Mouse (Mus musculus) liver (tissue): ENCODE results near the gene Hspb9.
A peak's percentile ranks its signal among the peaks of the same experiment; 100 is the strongest.

Source experiments
- DNase-seq: peaks from one replicate; pipeline ENCODE4 v3.0.0-alpha.2; 2020; ENCODE audit warnings: mixed read lengths

Gene Hspb9

DNA sequence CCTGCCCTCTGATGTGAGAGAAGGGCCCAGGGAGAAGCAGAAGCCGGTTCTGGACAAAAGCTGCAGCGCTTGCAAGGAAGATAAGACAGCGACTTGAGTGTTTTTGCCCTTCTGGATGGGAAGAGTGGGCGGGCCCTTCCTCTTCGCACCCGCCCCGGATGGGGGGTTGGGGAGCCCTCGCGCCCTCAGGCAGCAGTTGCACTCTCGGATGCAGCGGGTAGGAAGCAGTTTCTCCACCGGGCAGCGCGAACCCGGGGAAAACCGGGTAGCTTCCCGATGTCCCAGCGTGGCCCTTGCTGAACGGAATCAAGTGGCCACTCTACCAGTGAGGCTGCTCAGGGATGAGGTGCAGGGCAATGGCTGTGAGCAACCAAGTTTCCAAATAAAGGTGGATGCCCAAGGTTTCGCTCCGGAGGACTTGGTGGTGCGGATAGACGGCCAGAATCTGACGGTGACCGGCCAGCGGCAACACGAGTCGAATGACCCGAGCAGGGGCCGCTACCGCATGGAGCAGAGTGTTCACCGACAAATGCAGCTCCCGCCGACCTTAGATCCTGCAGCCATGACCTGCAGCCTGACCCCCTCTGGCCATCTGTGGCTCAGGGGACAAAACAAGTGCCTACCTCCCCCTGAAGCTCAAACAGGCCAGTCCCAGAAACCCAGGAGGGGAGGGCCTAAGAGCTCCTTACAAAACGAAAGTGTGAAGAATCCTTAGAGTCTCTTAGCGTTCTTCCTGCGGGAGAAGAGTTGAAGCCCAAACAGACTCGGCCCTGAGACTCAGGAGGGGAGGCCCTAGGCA lies at the start of gene Hspb9:
Hspb9 (plus strand) TSS at position 116 of the 799 bp plus-strand sequence.
- peak; percentile 86 for DNase-seq

DNA sequence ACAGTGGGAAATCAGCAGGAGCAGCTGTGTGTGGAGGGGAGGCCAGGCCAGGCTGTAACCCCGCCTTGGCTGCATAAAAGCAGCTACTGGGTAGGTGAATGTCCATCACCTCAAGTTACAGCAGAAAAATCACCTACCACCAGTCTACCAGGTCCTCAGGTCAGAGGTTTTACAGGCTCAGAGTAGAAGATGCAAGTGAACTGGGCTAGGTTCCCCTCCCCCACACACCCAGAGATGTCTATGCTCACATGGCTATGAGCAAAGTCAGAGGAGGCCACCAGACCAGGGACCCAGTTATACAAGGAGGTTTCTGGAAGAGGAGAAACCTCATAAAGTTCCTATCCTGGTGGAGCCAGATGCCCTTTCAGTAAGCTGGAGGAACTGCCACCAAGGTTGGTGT lies 42.6 kb upstream of the Hspb9 start:
- no peak for DNase-seq

DNA sequence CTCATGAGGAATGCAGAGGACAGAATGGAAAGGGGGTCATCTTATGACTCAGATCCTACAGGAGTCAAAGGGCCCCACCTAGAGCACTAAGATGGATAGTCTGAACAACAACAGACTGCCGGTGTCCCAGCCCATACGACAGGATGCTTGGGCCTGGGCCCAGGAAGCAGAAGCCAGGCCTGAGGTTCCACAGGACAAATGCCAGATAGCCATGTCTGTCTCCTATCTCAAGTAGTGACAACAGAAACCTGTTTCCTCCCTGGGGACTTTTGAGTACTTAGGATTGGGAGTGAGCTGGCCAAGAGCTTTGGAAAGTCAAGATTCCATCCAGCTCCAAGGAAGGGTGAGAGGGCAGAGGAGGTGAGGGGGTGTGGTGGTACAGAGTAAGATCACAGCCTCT lies 41.7 kb upstream of the Hspb9 start:
- DNase-seq, result no peak

DNA sequence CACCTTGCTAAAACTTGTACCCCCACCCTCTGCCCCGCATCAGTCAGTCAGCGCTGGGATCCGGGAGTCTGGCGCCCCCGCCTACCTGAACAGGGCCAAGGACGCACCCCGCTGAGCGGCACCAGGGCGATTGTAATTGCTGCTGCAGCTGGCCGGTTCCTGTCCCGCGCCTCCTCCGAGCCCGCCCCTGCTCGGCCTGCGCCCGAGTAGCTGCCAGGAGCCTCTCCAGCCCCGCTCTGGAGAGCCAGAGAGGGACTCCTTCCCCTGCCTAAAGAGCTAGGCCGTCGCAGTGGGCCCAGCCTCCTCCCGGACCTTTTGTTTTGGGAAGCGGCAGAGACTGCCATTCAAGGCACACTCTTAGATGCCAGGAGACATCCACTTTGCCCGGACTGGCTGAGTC lies 40.5 kb upstream of the Hspb9 start:
- DNase-seq, result peak; percentile 12

DNA sequence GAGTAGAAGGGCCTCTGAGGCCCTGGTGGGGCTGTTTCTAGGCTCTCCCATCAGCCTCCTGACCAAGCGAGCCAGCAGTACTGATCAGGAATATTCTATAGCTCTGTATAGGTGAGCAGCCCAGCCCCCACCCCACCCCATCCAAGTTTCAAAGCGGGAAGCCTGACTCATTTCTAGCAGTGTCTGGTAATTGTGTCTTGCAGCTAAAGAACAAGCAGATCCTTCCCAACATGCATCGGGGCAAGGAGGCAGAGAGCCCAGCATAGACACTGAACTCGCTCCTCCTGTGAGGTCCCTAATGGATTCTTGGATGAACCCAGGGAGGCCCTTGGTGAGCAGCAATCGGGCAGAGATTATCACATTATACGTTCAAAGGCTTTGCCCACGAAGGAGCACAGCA lies 35.8 kb upstream of the Hspb9 start:
- no peak for DNase-seq

DNA sequence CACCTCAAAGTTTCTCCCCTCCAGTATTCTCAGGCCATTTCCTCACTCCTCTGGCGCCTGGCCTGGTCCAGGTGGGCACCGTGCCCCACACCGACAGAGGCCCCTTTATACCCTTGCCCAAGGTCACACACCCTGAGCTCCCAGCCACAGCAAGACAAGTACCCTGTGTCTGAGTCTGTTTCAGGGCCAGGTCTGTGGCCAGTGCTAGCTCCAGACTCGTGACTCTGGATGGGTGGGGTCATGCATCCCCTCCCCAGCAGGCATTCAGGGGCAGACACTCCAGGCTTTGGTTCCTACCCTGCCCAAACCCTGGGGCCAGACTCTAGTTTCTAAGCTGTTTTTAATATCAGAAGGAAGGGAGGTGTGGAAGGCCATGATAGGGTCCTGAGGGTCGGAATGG lies 31.8 kb upstream of the Hspb9 start:
- no peak for DNase-seq

DNA sequence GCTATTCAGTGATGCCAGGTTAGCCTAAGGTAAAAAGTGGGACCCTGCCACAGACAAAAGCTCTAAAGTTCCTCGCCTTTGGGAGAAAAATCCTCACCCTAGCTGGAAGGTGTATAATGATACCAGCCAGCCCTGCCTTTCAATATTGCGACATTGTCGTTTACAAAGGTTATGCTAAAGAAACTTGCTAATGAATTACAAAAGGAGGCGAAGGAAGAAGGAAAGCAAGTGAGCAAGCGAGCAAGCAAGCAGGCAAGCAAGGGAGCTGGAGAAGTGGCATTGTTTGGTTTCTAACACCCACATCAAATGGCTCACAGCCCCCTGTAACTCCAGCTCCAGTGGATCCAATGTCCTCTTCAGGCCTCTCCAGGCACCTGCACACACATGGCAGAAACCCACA lies 31.1 kb upstream of the Hspb9 start:
- DNase-seq, result no peak

DNA sequence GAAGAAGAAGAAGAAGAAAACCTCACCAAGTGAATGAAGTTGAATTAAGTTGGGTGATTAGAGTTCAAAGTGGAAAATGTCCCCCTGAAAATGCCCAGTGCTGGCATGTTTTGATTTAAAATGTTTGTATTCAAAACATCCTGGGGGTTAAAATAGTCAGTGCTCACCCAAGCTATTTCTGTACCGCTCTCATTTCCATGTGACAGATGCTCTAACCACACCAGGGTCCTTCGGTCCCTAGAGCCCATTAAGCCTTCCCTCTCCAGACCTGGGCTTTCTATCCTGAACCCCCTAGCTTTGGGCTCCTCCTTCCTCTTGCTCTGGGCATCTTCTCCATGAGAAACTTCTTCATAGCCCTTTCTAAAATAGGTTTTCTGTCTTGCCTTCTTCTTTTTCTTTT lies 29.6 kb upstream of the Hspb9 start:
- DNase-seq, result no peak

DNA sequence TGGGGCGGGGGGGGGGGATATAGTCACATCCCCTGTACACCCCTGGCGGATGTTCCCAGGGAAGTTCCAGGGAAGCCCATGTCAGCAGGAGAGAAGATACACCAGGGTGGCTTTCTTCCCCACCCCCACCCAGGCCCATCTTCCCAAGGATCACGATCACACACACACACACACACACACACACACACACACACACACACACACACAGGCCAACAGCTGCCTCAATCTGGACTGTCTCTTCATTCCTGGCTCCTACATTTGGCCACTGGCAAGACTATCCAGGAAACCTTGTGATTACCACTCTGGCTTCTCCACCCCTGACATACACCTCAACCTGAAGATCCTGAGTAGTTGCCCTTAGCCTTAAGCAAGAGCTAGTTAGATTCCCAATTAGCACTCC lies 28.3 kb upstream of the Hspb9 start:
- no peak for DNase-seq

DNA sequence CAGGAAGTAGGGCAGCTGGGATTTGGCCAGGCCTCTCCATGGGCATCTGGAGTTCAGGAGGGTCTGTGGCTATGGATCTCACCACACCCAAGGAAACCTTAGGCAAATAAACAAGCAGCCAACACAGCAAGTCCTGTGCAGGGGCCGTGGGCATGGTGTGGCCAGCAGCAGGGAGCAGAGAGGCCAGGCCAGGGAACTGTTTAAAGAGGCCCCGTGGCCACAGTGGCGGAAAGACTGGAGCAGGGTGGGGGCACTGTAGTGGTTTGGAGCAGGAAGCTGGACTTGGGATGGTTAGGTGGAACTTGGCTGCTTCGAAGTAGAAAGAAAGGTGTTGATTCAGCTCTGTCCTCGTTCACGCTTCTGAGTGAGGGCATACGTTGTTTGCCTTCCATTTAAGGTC lies 26.4 kb upstream of the Hspb9 start:
- no peak for DNase-seq

DNA sequence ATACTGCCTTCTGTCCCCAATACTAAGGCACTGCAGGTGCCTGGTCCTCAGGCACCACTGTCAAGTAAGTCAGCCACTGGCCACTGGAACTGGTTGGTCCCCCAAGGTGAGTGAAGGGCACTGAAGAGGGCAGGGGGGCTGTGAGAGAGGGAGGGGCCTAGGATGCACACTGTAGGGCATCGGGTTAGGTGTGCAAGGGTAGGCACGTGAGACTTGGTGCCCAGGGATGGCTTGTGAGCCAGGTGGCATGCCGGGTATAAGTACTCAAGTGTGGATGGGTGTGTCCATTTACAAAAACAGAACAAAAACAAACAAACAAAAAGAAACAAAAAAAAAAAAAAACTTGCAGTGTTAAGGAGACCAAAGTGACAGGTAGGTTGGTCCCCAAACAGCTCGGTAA lies 25.2 kb upstream of the Hspb9 start:
- no peak for DNase-seq

DNA sequence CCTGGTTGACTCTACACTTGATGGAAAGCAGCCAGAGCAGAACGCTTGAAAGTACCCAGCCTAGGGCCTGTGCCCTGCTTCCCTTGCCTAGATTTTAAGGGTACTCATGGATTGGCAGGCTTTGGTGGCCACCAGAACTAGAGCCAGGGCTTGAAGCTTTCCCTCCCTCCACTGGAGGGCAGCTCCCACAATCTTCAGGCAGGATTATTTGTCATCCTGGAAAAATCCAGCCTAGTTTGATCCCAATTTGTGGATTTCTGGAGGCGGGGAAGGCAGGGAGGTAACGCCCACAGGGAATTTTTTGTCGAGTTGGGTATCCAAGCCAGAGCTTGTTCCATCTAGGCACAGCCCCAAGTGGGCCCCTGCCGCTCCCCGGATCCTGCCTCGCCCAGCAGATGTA lies 23.3 kb upstream of the Hspb9 start:
- no peak for DNase-seq

DNA sequence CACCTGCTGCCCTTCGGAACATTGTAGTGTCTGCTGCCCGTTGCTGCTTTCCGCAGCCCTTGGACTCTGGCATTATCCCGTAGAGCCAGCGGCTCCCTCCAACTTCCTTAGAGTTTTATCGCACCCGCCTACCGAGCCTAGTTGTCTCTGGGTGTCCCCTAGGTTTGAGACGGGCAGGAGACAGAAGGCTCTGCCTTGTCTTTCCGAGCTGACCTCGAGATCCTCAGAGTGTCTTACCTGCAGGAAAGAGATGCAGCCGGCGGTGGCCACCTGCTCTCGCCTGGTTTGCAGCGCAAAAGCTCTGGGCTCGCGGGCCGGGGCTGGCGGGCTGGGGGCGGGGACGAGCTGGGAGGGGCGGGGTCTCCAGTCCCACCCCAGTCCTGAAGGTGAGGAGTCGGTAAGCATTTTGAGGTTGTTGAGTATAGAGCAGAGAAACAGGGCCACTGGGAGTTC lies 21.5 kb upstream of the Hspb9 start, which contains the start of gene Zfp385c:
Zfp385c (minus strand) TSS at position 292 of the 453 bp plus-strand sequence.
- no peak for DNase-seq

DNA sequence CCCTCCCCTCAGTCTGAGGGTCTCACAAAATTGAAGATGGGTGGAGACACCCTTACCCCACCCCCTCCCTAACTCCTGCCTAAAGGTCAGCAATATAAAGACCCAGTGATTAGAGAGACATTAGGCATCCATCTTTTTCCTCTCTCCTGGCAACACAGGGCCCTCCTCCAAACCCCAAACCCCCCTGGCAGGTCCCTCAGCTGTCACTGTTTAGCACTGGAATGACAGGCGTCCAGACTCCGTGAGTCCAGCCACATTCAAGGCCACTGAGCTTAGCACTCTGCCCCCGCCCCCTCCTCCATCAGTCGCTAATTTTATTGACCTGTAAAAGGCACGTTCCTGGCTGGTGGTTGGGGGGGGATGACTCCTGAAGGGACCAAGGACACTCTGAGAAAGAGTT lies 20.5 kb upstream of the Hspb9 start:
- no peak for DNase-seq

DNA sequence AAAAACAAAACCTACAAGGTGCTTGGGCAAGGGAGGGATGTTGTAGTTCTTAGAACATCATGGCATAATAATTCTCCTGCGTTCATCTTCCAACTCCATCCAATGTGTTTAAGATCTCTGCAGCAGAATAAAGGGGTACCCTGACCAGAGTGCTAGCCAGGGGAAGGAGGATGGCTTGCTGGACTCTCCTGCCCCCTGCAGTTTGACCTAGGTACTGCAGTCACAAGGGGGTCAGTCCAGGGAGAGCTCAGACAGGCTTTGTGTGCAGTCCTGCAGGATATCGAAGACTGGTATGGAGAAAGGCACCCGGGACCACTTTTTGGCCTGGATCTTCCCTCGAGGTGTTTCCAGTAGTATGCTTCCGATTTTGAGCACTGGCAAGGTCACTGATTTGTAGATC lies 18.7 kb upstream of the Hspb9 start:
- DNase-seq, result peak; percentile 71

DNA sequence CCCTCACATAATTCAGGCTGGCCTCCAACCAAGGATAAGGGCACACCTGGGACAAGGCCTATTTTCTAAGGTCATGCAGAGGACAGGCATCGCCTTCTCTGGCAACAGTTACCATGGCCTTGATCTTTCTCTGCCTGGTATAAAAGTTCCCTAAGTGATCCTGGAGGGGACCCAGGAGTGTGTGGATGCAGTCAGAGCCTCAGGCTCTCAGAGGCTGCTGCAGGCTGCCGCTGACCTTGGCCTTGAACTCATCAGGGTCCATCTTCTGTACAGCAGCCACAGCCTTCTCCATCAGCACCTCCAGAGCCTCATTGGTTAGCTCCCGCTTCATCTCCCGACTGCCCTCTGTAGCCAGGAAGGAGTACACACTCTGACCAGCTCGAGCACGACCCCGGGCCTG lies 15.7 kb upstream of the Hspb9 start:
- no peak for DNase-seq

DNA sequence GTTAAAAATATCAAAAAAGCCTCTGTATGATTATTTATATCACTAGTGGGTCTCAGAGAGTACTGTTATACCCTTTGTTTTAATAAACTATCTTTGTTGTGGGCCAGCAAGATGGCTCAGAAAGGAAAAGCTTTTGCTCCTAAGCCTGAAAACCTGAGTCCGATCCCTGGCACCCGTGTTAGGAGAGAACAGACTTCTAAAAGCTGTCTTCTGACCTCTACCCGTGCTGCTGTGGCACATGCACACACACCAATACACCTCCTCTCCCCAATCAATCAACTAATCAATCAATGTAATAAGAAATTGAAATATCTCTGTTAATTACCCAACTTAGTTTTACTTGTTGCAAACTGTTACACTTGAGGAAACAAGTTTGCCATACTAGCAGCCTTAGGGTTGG lies 12.9 kb upstream of the Hspb9 start:
- no peak for DNase-seq

DNA sequence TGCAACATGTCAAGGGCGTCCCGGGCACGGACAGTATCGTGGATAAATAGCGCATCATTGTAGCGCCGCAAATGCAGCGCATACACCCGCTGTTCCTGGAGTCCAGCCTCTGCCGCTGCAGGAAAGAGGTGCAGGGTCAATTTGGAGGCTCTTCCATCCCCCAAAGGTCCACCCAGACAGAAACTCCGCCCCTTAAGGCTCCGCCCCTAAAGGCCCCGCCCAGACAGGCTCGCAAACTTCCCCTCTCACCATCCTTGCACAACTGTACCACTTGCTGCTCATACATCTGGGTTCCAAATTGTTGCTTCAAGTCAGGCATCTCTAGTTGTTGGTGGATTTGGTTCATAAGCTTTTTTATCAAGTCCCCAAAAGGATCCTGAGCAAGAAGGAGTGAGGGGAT lies 12.3 kb upstream of the Hspb9 start:
- peak; percentile 84 for DNase-seq

DNA sequence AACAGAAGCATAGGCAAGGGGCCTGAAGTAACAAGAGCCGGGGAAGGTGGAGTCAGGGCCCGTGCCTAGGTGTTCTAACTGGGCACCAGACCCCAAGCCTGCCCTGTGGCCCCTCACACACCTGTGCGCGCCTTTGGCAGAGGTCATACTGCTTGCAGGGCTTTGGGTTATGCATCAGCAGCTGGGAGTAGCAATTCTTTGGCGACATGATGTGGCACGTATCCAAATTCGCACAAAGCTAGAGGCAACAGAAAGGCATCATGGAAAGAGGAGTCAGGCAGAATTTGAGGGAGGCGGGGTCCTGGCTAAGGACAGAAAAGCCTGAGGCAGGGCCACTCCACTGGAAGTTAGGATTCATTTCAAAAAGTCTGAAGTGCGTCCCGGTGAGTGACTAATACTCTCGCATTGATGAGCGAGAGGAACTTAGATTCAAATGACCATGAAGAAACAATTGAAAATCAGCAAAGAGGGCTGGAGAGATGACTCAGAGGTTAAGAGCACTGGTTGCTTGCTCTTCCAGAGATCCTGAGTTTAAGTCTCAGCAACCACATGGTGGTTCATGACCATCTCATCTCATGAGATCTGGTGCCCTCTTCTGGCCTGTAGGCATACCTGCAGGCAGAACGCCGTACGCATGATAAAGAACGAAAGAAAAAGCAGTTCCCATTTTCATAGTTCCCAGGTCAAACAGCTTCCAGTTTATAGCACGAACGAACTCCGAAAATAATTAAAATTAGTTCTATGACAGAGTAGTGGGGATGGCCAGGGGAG lies 11.4 kb upstream of the Hspb9 start:
- DNase-seq, result peak; percentile 68

DNA sequence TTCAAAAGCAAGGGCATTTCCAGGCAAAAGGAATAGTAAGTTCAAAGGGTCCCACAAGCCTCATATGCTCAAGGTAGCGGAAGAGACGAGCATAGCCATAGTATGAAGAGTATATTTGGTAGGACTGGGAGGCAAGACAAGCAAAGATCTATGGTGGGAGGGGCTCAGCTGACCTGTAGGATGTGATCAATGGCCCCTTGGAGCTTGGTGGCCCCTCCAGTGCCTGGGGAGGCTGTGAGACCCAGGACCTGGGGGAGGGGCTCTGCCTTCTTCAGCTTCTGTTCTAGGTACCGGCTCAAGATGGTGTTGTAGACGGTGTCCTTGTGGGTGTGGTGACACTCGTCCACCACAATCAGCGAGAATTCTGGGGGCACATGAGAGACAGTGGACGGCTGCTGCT lies 10.7 kb upstream of the Hspb9 start:
- DNase-seq, result no peak

DNA sequence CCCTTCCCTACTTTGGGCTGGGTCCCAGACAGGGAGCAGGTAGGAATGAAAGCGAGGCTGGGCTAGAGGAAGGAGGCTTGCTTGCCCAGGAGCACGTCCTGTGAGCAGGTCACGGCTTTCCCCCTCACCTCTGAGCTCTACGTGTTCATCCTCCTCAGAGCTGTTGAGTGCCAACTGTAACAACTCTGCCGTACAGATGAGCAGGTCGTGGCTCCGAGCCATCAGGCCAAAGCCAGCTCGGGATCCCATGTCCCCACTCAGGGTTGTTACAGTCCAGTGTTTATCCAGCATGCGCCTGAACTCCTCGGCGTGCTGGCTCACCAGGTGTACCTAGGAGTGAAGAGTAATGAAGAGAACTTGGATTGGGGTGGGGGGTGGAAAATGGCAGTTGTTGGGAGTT lies 10.3 kb upstream of the Hspb9 start:
- no peak for DNase-seq

DNA sequence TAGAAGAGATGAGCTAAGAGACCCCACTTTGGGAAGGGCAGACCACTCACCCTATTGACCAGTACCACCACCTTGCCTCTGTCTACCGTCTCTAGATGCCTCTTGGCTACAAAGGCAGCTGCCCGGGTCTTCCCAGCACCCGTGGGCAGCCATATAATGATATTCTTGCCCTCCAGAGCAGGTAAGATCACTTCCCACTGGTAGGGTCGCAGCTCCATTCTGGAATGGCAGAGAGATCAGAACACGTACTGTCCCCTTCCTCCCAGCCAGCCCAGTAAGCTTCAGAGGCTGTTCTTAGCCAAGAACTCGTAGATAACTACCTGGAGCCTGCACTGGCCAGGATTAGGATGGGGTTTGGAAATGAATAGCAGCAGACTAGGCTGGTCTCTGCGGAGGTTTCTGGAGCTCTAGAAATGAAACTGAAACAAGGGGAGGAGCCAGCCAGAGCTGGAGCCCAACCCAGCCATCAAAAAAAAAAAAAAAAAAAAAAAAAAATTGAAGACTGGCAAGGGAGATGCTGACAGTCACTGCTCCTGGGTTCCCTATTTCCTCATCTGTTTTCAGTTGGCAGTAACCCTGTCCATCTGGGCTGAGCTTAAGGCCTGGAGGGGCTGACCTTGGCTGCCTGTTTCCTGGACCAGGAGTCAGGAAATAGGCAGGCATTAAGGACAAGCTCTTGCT lies 9.7 kb upstream of the Hspb9 start, which contains the start of gene Dhx58:
Dhx58 (minus strand) TSS at position 421 of the 681 bp plus-strand sequence.
- DNase-seq, result no peak

DNA sequence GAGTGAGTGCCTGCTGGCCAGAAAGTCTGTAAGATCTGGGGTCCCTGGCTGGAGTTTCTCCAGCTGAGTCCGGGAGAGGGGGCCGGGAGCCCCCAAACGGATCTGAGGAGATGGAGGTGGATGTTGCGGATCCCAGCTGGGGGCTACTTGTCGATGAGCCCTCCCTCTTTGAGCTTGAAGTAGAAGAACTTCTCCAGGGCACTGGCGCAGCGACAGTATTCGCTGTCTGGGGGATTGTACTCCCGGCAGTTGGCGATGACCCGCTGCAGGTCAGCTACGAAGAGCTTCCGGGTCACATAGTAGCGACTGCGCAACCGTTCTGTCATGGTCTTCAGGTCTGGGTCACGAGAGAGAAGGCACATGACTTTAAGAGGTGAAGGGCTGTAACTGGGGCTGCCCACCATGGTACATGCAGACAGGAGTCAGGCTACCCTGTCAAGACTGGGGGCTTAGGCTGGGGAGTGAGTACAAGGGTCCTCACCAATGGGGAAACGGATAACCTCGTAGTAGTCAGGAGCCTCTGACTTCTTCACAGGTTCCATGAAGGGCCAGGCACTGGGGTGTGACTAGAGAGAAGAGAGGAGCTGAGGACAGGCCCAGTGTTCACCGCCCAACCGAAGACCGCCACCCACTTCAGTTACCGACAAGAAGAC lies 8.4 kb upstream of the Hspb9 start:
- DNase-seq, result no peak
